Mouse (Mus musculus): Measurements from ENCODE around the gene Tjp3. TPM values are rescaled to one million over a fixed set of nuclear protein-coding genes. Genes with fewer than 3 reads are reported as not detected.
A peak's percentile ranks its signal among the peaks of the same experiment; 100 is the strongest.
"Not testable (repeated sequence)": the region's sequence is repeated elsewhere in the genome, so short reads cannot be mapped to it uniquely, and the experiment has no call there.

The Tjp3 gene
- total RNA-seq, 1 experiment from 2014 or later, result 8.9 TPM

- ATAC-seq (replicated peaks; ENCODE audit: insufficient number of reproducible peaks, low FRiP score, low TSS enrichment, poor library complexity, severe bottlenecking), result no peak
Observed at GRCm38 (mm10) chr10:81249442-81249841, 41.9 kb downstream of the Tjp3 start.

GRCm38 (mm10) chr10:81247804-81248203 lies 43.6 kb downstream of the Tjp3 start:
- no peak for ATAC-seq (replicated peaks; ENCODE audit: insufficient number of reproducible peaks, low FRiP score, low TSS enrichment, poor library complexity, severe bottlenecking)

GRCm38 (mm10) chr10:81245166-81245565 lies 46.2 kb downstream of the Tjp3 start:
- ATAC-seq (replicated peaks; ENCODE audit: insufficient number of reproducible peaks, low FRiP score, low TSS enrichment, poor library complexity, severe bottlenecking), result no peak

DNA sequence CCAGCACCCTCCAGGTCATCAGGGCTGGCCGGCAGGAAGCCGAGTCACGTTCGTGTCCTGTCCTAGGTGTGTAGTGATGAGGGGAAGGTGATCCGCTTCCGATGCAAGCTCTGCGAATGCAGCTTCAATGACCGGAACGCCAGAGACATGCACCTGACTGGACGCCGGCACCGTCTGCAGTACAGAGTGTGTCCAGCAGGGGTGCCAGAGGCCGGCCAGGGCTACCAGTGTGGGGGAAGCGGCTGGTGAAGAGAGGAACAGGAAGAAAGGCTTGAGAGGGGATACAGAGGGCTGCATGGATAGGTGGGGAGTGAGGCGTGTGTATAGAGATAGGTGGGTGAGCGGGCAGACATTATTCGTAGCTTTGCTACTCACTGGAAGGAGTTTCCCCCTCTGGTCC lies 46.8 kb downstream of the Tjp3 start:
- ATAC-seq (replicated peaks; ENCODE audit: insufficient number of reproducible peaks, low FRiP score, low TSS enrichment, poor library complexity, severe bottlenecking), result peak; percentile 84

DNA sequence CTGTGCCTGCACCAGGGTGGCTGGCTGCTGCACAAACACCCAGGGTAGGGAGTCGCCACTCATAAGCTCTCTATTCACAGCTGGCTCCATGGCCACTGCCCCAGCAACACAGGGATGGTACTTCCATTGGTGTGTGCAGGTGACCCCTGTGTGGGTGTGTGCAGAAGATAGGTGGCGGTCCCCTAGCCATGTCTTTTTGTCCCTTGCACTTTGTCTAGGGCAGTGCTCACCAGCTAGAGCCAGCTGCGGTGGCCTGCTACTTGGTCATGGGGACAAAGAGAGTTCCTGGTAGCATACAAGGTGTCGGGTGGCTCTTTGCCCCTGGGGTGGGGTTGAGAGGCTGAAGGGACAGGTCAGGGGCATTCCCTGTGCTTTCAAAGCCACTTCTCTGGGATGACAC lies 47.2 kb downstream of the Tjp3 start:
- ATAC-seq (replicated peaks; ENCODE audit: insufficient number of reproducible peaks, low FRiP score, low TSS enrichment, poor library complexity, severe bottlenecking), result no peak

- ATAC-seq (replicated peaks; ENCODE audit: insufficient number of reproducible peaks, low FRiP score, low TSS enrichment, poor library complexity, severe bottlenecking), result no peak
Observed at GRCm38 (mm10) chr10:81242021-81242420, 49.4 kb downstream of the Tjp3 start.

DNA sequence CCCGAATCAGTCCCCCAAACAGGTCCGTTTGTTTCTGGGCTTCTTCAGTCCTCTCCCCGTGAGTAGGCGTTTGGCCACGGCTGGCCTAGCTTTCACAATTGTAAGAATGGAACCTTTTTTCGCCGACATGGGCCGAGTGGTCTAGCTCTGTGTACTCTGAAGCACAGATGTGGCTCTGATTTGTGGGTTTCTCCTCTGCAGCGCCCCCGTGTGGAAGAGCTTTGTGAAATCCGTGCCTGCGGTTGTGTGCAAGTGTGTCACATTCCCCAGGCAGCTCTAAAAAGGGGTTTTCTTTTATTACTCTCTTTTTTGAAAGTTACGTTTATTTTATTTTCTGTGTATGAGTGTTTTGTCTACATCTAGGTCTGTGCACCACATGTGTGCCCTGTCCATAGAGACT lies 50.5 kb downstream of the Tjp3 start:
- ATAC-seq (replicated peaks; ENCODE audit: insufficient number of reproducible peaks, low FRiP score, low TSS enrichment, poor library complexity, severe bottlenecking), result no peak

GRCm38 (mm10) chr10:81238618-81239017 lies 52.8 kb downstream of the Tjp3 start:
- ATAC-seq (replicated peaks; ENCODE audit: insufficient number of reproducible peaks, low FRiP score, low TSS enrichment, poor library complexity, severe bottlenecking), result no peak

- no peak for ATAC-seq (replicated peaks; ENCODE audit: insufficient number of reproducible peaks, low FRiP score, low TSS enrichment, poor library complexity, severe bottlenecking)
Observed at GRCm38 (mm10) chr10:81236471-81237268, 54.7 kb downstream of the Tjp3 start.

DNA sequence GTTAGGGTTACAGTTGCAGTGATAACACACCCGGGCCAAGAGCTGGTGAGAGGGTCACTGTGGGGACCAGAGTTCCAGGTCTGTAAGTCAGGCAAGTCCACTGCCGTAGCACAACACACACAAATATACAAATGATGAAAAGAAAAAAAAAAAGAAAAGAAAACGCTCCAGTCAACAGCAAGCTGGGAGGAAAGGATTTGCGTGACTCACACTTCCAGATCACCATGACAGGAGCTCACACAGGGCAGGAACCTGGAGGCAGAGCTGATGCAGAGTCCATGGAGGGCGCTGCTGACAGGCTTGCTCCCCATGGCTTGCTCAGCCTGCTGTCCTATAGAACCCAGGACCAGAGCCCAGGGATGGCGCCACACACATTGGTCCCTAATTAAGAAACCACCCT lies 57.2 kb downstream of the Tjp3 start:
- no peak for ATAC-seq (replicated peaks; ENCODE audit: insufficient number of reproducible peaks, low FRiP score, low TSS enrichment, poor library complexity, severe bottlenecking)

GRCm38 (mm10) chr10:81233226-81233585 lies 58.2 kb downstream of the Tjp3 start:
- ATAC-seq (replicated peaks; ENCODE audit: insufficient number of reproducible peaks, low FRiP score, low TSS enrichment, poor library complexity, severe bottlenecking), result no peak

- peak; percentile 77 for ATAC-seq (replicated peaks; ENCODE audit: insufficient number of reproducible peaks, low FRiP score, low TSS enrichment, poor library complexity, severe bottlenecking)
Observed at GRCm38 (mm10) chr10:81232580-81233225, 58.7 kb downstream of the Tjp3 start, which contains the start of gene Zfr2. Gene Zfr2 (plus strand): TSS chr10:81233155.

- no peak for ATAC-seq (replicated peaks; ENCODE audit: insufficient number of reproducible peaks, low FRiP score, low TSS enrichment, poor library complexity, severe bottlenecking)
Observed at GRCm38 (mm10) chr10:81231436-81231835, 59.9 kb downstream of the Tjp3 start.

DNA sequence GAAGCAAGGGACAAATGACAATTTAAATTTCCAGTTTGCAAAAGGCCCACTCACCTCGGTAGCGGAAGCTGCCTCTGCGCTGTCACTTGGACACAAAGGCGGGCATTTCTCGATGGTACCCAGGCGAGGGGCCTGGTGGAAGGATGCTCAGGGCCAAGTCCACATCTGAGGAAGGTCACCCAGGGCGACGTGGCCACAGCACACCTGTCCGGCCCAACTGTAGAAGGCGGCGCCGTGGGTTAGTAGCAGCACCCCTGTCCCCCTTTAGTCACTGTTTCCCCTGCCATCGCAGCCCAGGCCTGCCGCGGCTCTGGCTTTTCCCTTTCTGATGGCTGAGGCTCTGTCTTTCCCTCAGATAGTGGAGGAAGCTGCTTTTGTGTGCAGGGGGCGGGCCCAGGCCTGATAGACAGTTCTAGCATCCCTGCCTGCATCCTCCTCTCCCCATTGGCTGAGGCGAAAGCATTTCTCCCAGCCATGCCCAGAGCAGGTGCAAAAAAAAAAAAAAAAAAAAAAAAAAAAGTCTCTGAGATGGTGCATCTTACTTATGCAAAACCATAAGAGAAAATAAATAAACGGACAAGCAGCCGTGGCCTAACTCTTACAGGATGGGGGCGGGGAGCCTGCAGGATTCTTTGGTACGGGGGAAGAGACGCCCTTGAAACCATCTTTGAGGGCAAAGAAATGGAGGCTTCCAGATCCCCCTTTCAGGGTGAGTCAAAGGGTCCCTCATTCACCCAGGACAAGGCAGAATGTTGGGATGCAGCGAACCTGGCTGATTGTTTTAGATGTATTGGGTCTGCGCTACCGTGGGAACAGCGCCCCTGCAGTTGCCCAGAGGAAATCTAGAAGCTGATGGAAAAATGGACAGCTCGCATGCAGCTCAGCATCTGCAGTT lies 60.7 kb downstream of the Tjp3 start, which contains the start of gene Atcay:
TSS of gene Atcay (minus strand) at position 396 of the 895 bp plus-strand sequence.
- ATAC-seq (replicated peaks; ENCODE audit: insufficient number of reproducible peaks, low FRiP score, low TSS enrichment, poor library complexity, severe bottlenecking), result no peak

DNA sequence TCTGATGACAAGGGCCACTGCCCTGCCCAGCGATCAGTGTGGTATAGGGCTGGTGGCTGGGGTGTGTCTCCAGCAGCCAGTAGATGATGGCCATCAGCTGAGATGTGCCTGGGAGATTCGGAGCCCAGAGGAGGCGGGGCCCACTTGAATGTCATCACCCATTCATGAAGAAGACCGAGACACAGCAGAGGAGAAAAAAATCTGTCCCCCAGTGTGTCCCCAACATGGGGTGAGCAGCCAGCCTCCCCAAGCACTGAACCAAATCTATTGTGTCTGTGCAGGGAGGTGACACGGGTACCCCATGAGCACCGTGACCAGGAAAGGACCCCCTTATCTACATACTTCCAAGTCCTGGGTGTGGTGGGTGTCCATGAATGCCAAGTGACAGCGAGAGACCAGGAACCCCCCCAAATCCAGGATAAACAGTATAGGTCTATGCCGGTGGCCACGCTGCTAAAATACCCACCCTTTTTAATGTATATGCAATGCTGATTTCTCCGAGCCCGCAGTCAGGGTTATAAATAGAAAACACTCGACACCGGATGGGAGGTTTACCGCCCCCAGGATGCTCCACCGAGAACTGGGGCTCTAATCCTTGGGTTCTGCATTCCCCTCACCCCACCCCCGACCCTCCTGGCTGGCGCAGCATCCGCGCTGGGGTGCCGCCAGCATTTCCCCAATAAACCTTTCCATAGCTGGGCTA lies 61.5 kb downstream of the Tjp3 start:
- no peak for ATAC-seq (replicated peaks; ENCODE audit: insufficient number of reproducible peaks, low FRiP score, low TSS enrichment, poor library complexity, severe bottlenecking)

DNA sequence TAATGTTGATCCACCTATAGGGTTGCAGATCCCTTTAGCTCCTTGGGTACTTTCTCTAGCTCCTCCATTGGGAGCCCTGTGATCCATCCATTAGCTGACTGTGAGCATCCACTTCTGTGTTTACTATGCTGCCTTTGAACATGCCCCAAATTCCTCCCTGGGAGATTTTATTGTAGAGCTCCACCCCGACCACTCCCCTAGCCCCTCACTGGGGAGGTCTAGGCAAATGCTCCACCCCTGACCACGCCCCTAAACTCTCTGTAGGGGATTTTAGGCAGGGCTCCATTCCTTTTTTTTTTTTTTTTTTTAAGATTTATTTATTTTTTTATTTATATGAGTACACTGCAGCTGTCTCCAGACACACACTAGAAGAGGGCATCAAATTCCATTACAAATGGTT lies 67.7 kb downstream of the Tjp3 start:
- not testable (repeated sequence) for ATAC-seq (replicated peaks; ENCODE audit: insufficient number of reproducible peaks, low FRiP score, low TSS enrichment, poor library complexity, severe bottlenecking)
